Mouse (Mus musculus): ENCODE results near the gene Jazf1. TPM values are rescaled to one million over a fixed set of nuclear protein-coding genes. Genes with fewer than 3 reads are reported as not detected.

The Jazf1 gene
- polyA plus RNA-seq, 1 experiment from 2014 or later = 6.2 TPM

GRCm38 (mm10) chr6:52990816-52991215, 77.6 kb downstream of the Jazf1 start:
- 92% methylated on average over 8 of the region's 8 CpGs for WGBS
- ATAC-seq = no peak
- H3K9me3 ChIP-seq = no peaks in the 10 kb centered on the region
- H3K27me3 ChIP-seq (replicated peaks) = no peaks in the 10 kb centered on the region
- H3K4me3 ChIP-seq (replicated peaks) = no peak overlapping the region
- H3K36me3 ChIP-seq = no peaks in the 10 kb centered on the region
- H3K27ac ChIP-seq = no peak overlapping the region
- H3K9ac ChIP-seq = no peak overlapping the region
- no peak overlapping the region for H3K4me2 ChIP-seq (replicated peaks)
- no peaks in the 10 kb centered on the region for H3K4me1 ChIP-seq (replicated peaks)

- no peak overlapping the region for H3K9ac ChIP-seq
- H3K4me3 ChIP-seq (replicated peaks) = no peak overlapping the region
- H3K27me3 ChIP-seq (replicated peaks) = no peaks in the 10 kb centered on the region
- H3K4me2 ChIP-seq (replicated peaks) = no peak overlapping the region
- 83% methylated on average over 6 of the region's 6 CpGs for WGBS
- H3K4me1 ChIP-seq (replicated peaks) = no peaks in the 10 kb centered on the region
- H3K9me3 ChIP-seq = no peaks in the 10 kb centered on the region
- H3K27ac ChIP-seq = no peak overlapping the region
- no peaks in the 10 kb centered on the region for H3K36me3 ChIP-seq
- no peak for ATAC-seq
Observed at GRCm38 (mm10) chr6:52987905-52988640, 80.4 kb downstream of the Jazf1 start.

GRCm38 (mm10) chr6:52987391-52987790, 81.0 kb downstream of the Jazf1 start:
- ATAC-seq = no peak
- Histone ChIP-seq H3K36me3 (no peaks in the 10 kb centered on the region), H3K9me3 (no peaks in the 10 kb centered on the region), H3K9ac (no peak overlapping the region), H3K4me2 (replicated peaks) (no peak overlapping the region), H3K27ac (no peak overlapping the region), H3K4me3 (replicated peaks) (no peak overlapping the region), H3K4me1 (replicated peaks) (no peaks in the 10 kb centered on the region), H3K27me3 (replicated peaks) (no peaks in the 10 kb centered on the region)
- WGBS = 60% methylated on average over 4 of the region's 4 CpGs

- ATAC-seq = no peak
- H3K27me3 ChIP-seq (replicated peaks) = no peaks in the 10 kb centered on the region
- no peaks in the 10 kb centered on the region for H3K9me3 ChIP-seq
- no peaks in the 10 kb centered on the region for H3K36me3 ChIP-seq
- WGBS = 93% methylated on average over 6 of the region's 6 CpGs
- H3K4me3 ChIP-seq (replicated peaks) = no peak overlapping the region
- H3K9ac ChIP-seq = no peak overlapping the region
- no peaks in the 10 kb centered on the region for H3K4me1 ChIP-seq (replicated peaks)
- no peak overlapping the region for H3K27ac ChIP-seq
- no peak overlapping the region for H3K4me2 ChIP-seq (replicated peaks)
Observed at GRCm38 (mm10) chr6:52982175-52982574, 86.3 kb downstream of the Jazf1 start.

- no peak for ATAC-seq
- Histone ChIP-seq H3K4me2 (replicated peaks) (no peak overlapping the region), H3K9me3 (no peaks in the 10 kb centered on the region), H3K4me3 (replicated peaks) (no peak overlapping the region), H3K9ac (no peak overlapping the region), H3K27me3 (replicated peaks) (no peaks in the 10 kb centered on the region), H3K36me3 (no peaks in the 10 kb centered on the region), H3K4me1 (replicated peaks) (no peaks in the 10 kb centered on the region), H3K27ac (no peak overlapping the region)
- whole genome bisulfite sequencing = 88% methylated on average over 6 of the region's 6 CpGs
Observed at GRCm38 (mm10) chr6:52979503-52979902, 88.9 kb downstream of the Jazf1 start.

GRCm38 (mm10) chr6:52973351-52973750, 95.1 kb downstream of the Jazf1 start:
- Histone ChIP-seq H3K9ac (no peak overlapping the region), H3K4me3 (replicated peaks) (no peak overlapping the region), H3K27ac (no peak overlapping the region), H3K36me3 (no peaks in the 10 kb centered on the region), H3K4me1 (replicated peaks) (no peaks in the 10 kb centered on the region), H3K9me3 (no peaks in the 10 kb centered on the region), H3K4me2 (replicated peaks) (no peak overlapping the region), H3K27me3 (replicated peaks) (no peaks in the 10 kb centered on the region)
- no peak for ATAC-seq
- WGBS = 88% methylated on average over 5 of the region's 5 CpGs

- Histone ChIP-seq H3K9ac (no peak overlapping the region), H3K27ac (no peak overlapping the region), H3K4me1 (replicated peaks) (no peaks in the 10 kb centered on the region), H3K4me3 (replicated peaks) (no peak overlapping the region), H3K36me3 (no peaks in the 10 kb centered on the region), H3K27me3 (replicated peaks) (no peaks in the 10 kb centered on the region), H3K4me2 (replicated peaks) (no peak overlapping the region), H3K9me3 (no peaks in the 10 kb centered on the region)
- 79% methylated on average over 7 of the region's 7 CpGs for WGBS
- no peak for ATAC-seq
Observed at GRCm38 (mm10) chr6:52972138-52972537, 96.3 kb downstream of the Jazf1 start.

- ATAC-seq = peak; percentile 51; the same call in 1 of the 2 replicates
- H3K36me3 ChIP-seq = no peaks in the 10 kb centered on the region
- WGBS = 93% methylated on average over 2 of the region's 2 CpGs
- no peaks in the 10 kb centered on the region for H3K27me3 ChIP-seq (replicated peaks)
- H3K4me1 ChIP-seq (replicated peaks) = peaks cover 7% of the 10 kb centered on the region; the same call in 1 of the 2 replicates
- H3K4me3 ChIP-seq (replicated peaks) = no peak overlapping the region
- H3K9me3 ChIP-seq = no peaks in the 10 kb centered on the region
- H3K27ac ChIP-seq = no peak overlapping the region
- no peak overlapping the region for H3K9ac ChIP-seq
- no peak overlapping the region for H3K4me2 ChIP-seq (replicated peaks)
Observed at GRCm38 (mm10) chr6:52969717-52970261, 98.6 kb downstream of the Jazf1 start.

GRCm38 (mm10) chr6:52968346-52968891, 100.0 kb downstream of the Jazf1 start:
- peaks cover 16% of the 10 kb centered on the region for H3K4me1 ChIP-seq (replicated peaks)
- H3K27ac ChIP-seq = peak overlapping the region; percentile 81
- no peak overlapping the region for H3K4me3 ChIP-seq (replicated peaks)
- no peak overlapping the region for H3K4me2 ChIP-seq (replicated peaks)
- no peak overlapping the region for H3K9ac ChIP-seq
- 49% methylated on average over 12 of the region's 12 CpGs for WGBS
- no peaks in the 10 kb centered on the region for H3K27me3 ChIP-seq (replicated peaks)
- ATAC-seq = peak; percentile 71
- H3K9me3 ChIP-seq = no peaks in the 10 kb centered on the region
- H3K36me3 ChIP-seq = no peaks in the 10 kb centered on the region

GRCm38 (mm10) chr6:52967557-52968270, 100.7 kb downstream of the Jazf1 start:
- Histone ChIP-seq H3K4me3 (replicated peaks) (no peak overlapping the region), H3K4me1 (replicated peaks) (peaks cover 21% of the 10 kb centered on the region), H3K27me3 (replicated peaks) (no peaks in the 10 kb centered on the region), H3K9ac (no peak overlapping the region), H3K9me3 (no peaks in the 10 kb centered on the region), H3K4me2 (replicated peaks) (no peak overlapping the region), H3K27ac (peak overlapping the region; percentile 81), H3K36me3 (no peaks in the 10 kb centered on the region)
- WGBS = 32% methylated on average over 10 of the region's 10 CpGs
- no peak for ATAC-seq

GRCm38 (mm10) chr6:52966001-52966400, 102.4 kb downstream of the Jazf1 start:
- Histone ChIP-seq H3K4me1 (replicated peaks) (peaks cover 28% of the 10 kb centered on the region), H3K9me3 (no peaks in the 10 kb centered on the region), H3K27me3 (replicated peaks) (no peaks in the 10 kb centered on the region), H3K27ac (no peak overlapping the region), H3K4me2 (replicated peaks) (no peak overlapping the region), H3K4me3 (replicated peaks) (no peak overlapping the region), H3K36me3 (no peaks in the 10 kb centered on the region), H3K9ac (no peak overlapping the region)
- ATAC-seq = no peak
- WGBS = 47% methylated on average over 4 of the region's 4 CpGs

GRCm38 (mm10) chr6:52965340-52965739, 103.1 kb downstream of the Jazf1 start:
- Histone ChIP-seq H3K4me3 (replicated peaks) (no peak overlapping the region), H3K27ac (no peak overlapping the region), H3K4me2 (replicated peaks) (no peak overlapping the region), H3K9ac (no peak overlapping the region), H3K4me1 (replicated peaks) (peaks cover 28% of the 10 kb centered on the region), H3K9me3 (no peaks in the 10 kb centered on the region), H3K27me3 (replicated peaks) (no peaks in the 10 kb centered on the region), H3K36me3 (no peaks in the 10 kb centered on the region)
- ATAC-seq = no peak
- 72% methylated on average over 7 of the region's 7 CpGs for WGBS
